Mouse (Mus musculus): ENCODE results near the gene Ggt5. TPM values are rescaled to one million over a fixed set of nuclear protein-coding genes. Genes with fewer than 3 reads are reported as not detected.
A peak's percentile ranks its signal among the peaks of the same experiment; 100 is the strongest.
"Not testable (repeated sequence)": the region's sequence is repeated elsewhere in the genome, so short reads cannot be mapped to it uniquely, and the experiment has no call there.

Ggt5 gene
- polyA plus RNA-seq, 1 experiment from 2014 or later, result 2.5 TPM

DNA sequence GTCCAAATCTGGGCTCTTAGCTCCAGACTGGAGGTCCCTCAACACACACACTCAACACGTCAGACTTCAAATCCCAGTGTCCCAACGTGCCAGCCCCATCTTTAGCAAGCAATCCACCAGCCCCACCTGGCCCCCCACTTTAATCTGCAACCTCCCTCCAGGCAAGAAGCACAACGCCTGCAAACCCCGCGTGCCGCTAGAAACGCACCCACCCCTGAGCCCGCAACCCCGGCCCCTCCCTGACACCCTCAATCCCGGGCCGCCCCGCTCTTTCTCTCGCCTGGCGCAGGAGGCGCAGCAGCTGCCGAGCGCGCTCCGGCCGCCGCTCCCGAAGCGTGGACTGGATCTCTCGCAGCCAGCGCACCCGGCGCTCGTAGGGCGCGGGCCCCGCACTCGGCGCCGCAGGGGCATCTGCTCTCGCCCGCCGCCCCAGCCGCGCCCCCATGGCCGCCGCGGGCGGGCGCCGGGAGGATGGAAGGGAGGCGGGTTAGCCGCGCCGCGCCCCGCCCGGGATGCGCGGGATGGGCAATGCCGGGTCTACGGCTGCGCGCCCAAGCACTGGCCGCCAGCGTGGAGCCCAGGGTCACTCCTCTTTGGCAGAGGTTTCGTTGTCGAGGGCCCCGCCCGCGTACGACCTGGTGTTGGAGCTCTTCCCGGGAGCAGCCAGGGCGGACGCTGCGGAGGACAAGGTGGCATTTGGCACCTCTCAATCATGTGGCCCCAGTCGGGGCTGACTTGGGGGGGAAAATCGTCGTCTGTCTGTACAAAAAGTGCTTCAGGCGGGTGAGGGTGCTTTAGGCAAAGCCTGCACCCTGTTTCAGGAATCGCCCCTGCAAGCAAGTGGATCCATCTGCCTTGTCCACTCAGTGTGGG is 29.2 kb upstream of the Ggt5 start, which contains the start of gene Lrrc75b:
TSS of gene Lrrc75b (minus strand) at position 655 of the 873 bp plus-strand sequence.
- peak within 1 kb of the TSS; percentile 97 for H3K4me2 ChIP-seq (replicated peaks)
- H3K36me3 ChIP-seq, result no peaks in the 10 kb centered on the region
- peak; percentile 38 for ATAC-seq (replicated peaks)
- no peaks in the 10 kb centered on the region for H3K9me3 ChIP-seq
- peaks cover 49% of the 10 kb centered on the region for H3K4me1 ChIP-seq
- H3K27ac ChIP-seq (replicated peaks), result peak within 1 kb of the TSS; percentile 91
- no peaks in the 10 kb centered on the region for H3K27me3 ChIP-seq
- peak within 1 kb of the TSS; percentile 80 for H3K4me3 ChIP-seq
- under 1% methylated on average over 70 of the region's 75 CpGs for WGBS
- peak within 1 kb of the TSS; percentile 94 for H3K9ac ChIP-seq (replicated peaks)

DNA sequence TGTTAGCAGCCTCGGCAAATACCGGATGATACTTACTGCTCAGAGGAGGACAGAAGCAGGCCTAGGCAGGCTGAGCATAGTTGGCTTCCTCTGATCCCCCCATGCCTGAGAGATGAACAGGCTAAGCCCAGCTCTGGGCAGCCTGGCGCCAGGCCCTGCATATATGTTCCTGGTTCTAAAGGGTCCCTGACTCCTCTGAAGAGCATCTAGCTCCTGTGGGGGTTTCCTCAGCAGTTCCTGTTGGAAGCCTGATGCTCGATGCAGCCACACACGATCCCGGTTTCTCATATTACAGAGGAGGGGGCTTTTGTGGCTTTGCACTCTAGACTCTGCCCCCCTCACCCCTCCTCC is 28.6 kb upstream of the Ggt5 start:
- H3K4me3 ChIP-seq, result peak overlapping the region; percentile 80
- 17% methylated on average over 6 of the region's 6 CpGs for WGBS
- ATAC-seq (replicated peaks), result peak; percentile 20
- H3K4me2 ChIP-seq (replicated peaks), result peak overlapping the region; percentile 97
- H3K9me3 ChIP-seq, result no peaks in the 10 kb centered on the region
- H3K27ac ChIP-seq (replicated peaks), result peak overlapping the region; percentile 91
- H3K9ac ChIP-seq (replicated peaks), result peak overlapping the region; percentile 94
- H3K27me3 ChIP-seq, result no peaks in the 10 kb centered on the region
- H3K4me1 ChIP-seq, result peaks cover 49% of the 10 kb centered on the region
- H3K36me3 ChIP-seq, result no peaks in the 10 kb centered on the region

DNA sequence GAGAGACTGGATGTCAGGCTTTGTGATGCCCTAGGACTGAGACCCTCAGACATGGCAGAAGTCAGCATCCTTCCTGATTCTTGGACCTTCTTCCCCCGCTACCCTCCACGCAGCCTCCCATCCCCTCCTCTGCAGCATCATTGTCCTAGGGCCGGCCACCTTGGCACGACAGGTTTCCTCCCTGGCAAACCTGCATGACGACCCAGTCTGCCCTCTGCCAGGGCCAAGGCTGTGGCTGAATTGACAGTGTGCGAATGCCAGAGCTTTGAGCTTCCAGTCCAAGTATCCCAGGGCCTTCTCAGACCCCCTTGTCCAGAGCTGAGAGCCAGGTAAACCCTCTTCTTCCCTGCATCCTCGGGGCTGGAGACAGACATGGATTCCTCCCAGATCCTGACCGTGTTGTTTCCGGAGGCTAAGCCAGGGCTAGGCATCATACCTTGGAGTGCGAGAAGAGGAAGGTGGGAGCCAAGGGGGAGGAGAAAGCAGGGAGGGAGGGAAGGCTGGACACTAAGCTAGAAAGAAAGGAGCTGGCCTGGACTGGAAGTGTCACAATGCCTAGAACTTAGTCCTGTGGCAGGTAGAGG is 28.0 kb upstream of the Ggt5 start, which contains the start of gene Ggt1:
TSS of gene Ggt1 (plus strand) at position 534 of the 584 bp plus-strand sequence.
- H3K4me3 ChIP-seq, result peak within 1 kb of the TSS; percentile 80
- H3K27ac ChIP-seq (replicated peaks), result peak within 1 kb of the TSS; percentile 91
- peaks cover 43% of the 10 kb centered on the region for H3K4me1 ChIP-seq
- H3K36me3 ChIP-seq, result no peaks in the 10 kb centered on the region
- WGBS, result 54% methylated on average over 10 of the region's 10 CpGs
- H3K9me3 ChIP-seq, result no peaks in the 10 kb centered on the region
- H3K4me2 ChIP-seq (replicated peaks), result peak within 1 kb of the TSS; percentile 97
- H3K9ac ChIP-seq (replicated peaks), result peak within 1 kb of the TSS; percentile 94
- no peaks in the 10 kb centered on the region for H3K27me3 ChIP-seq
- ATAC-seq (replicated peaks), result no peak

DNA sequence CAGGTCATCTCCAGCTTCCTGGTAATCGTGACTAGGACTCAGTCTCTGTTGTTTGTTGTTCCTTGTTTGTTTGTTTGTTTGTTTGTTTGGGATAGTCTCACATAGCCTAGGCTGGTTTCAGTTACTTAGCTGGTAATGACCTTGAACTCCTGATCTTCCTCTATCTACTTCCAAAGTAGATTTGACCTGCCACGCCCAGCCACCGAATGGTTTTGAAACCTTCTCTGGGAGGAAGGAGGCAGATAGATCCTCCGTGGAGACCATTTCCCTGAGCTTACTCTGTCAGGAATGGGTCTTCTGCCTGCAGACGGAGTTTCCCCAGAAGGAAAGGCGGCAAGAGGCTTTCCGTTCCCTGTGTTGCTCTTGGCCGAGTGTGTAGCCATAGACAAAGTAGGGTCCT is 26.5 kb upstream of the Ggt5 start:
- Histone ChIP-seq H3K4me1 (peaks cover 29% of the 10 kb centered on the region), H3K27me3 (no peaks in the 10 kb centered on the region), H3K9ac (replicated peaks) (no peak overlapping the region), H3K4me3 (no peak overlapping the region), H3K36me3 (no peaks in the 10 kb centered on the region), H3K27ac (replicated peaks) (no peak overlapping the region), H3K9me3 (no peaks in the 10 kb centered on the region), H3K4me2 (replicated peaks) (no peak overlapping the region)
- WGBS, result 88% methylated on average over 8 of the region's 8 CpGs
- no peak for ATAC-seq (replicated peaks)

DNA sequence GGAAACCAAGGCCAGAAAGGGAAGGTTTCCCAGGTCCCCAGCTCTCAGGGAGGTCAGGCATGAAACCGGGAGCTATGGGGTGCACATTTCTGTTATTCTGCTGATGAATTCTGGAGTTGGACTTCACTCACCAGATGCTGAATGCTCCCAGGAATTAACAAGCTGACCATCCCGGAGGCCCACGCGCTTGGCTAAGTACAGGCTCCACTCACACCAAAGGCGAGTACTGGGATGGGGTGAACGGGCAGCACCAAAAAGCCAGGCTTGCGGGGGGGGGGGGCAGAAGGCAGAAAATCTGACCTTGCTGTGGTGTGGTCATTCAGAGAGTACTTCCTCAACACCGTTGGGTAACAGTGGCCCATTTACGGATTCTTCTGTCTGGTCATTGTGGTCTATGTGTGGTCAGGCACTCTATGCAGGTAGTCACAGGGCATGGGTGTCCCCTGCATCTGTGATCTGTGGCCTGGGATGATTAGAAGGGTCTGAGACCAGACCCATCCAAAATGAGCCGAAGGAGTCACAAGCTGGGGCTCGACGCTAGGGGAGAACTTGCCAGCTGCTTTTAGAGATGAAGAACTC is 24.4 kb upstream of the Ggt5 start:
- no peak overlapping the region for H3K9ac ChIP-seq (replicated peaks)
- H3K4me2 ChIP-seq (replicated peaks), result no peak overlapping the region
- 88% methylated on average over 12 of the region's 12 CpGs for WGBS
- peaks cover 11% of the 10 kb centered on the region for H3K4me1 ChIP-seq
- H3K27ac ChIP-seq (replicated peaks), result no peak overlapping the region
- H3K4me3 ChIP-seq, result no peak overlapping the region
- H3K27me3 ChIP-seq, result 0 out of 2 replicates have a peak, but pooled peaks cover 3% of the 10 kb centered on the region
- no peaks in the 10 kb centered on the region for H3K9me3 ChIP-seq
- H3K36me3 ChIP-seq, result no peaks in the 10 kb centered on the region
- no peak for ATAC-seq (replicated peaks)

DNA sequence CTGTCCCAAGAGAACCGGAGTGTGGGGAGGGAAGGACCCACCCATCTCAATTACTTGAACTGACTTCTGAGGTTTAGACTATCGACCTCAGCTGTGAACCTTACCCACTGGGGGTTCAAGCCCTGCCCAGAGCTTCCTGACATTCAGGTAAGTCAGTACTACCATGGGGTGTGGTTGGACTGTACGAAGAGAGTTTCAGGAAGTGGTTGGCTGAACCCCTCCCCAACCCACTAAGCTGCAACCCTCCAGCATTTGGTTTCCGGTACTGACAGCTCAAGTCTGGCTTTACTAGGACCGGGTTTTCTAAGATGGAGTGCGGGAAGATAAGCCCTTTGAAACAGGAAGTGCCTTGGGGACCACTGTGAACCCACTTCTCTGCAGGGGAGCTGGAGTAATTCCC is 23.7 kb upstream of the Ggt5 start:
- no peak for ATAC-seq (replicated peaks)
- WGBS, result 71% methylated on average over 6 of the region's 6 CpGs

DNA sequence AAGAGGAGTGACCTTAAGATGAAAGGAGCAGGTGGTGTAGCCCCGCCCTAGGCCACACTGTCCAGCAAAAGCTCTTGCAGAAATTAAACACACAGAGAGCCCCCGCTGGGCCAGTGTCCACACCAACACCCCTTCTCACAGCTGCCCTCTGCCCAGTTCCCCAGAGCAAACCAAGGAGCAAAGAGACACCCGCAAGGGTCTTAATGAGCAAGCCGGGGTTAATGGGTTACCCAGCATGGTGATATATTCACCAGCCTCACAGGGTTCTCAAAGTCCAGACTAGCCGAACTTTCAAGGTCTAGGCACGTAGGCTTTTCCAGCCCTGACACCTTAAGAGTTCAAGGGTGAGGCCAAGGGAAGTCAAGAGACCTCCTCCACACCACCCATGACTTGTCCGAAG is 23.2 kb upstream of the Ggt5 start:
- Histone ChIP-seq H3K4me1 (0 out of 2 replicates have a peak, but pooled peaks cover 2% of the 10 kb centered on the region), H3K9me3 (no peaks in the 10 kb centered on the region), H3K9ac (replicated peaks) (no peak overlapping the region), H3K27ac (replicated peaks) (no peak overlapping the region), H3K4me3 (no peak overlapping the region), H3K36me3 (no peaks in the 10 kb centered on the region), H3K4me2 (replicated peaks) (no peak overlapping the region), H3K27me3 (0 out of 2 replicates have a peak, but pooled peaks cover 3% of the 10 kb centered on the region)
- WGBS, result 81% methylated on average over 7 of the region's 7 CpGs
- ATAC-seq (replicated peaks), result no peak

More for the DNA sequence above, 23.7 kb upstream of the Ggt5 start:
- Histone ChIP-seq H3K36me3 (no peaks in the 10 kb centered on the region), H3K4me2 (replicated peaks) (no peak overlapping the region), H3K4me1 (peaks cover 7% of the 10 kb centered on the region), H3K9me3 (no peaks in the 10 kb centered on the region), H3K27me3 (0 out of 2 replicates have a peak, but pooled peaks cover 3% of the 10 kb centered on the region), H3K27ac (replicated peaks) (no peak overlapping the region), H3K9ac (replicated peaks) (no peak overlapping the region), H3K4me3 (no peak overlapping the region)

DNA sequence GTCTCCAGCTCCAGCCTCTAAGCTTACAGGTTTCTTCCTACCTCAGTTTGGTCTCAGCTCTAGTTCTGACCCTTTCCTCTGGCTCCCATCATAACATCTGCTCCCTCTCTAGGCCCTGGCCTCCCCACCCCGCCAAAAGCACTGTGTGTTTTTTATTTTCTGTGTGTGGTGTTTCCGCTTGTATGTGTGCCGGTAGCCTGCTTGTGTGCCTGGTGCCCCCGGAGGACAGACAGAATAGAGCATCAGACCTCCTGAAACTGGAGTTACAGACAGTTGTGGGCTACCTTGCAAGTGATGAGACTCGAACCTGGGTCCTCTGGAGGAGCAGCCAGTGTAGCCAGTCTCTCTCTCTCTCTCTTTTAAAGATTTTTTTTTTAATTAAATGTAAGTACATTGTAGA is 22.8 kb upstream of the Ggt5 start:
- no peak for ATAC-seq (replicated peaks)
- Histone ChIP-seq H3K36me3 (no peaks in the 10 kb centered on the region), H3K4me3 (no peak overlapping the region), H3K27me3 (0 out of 2 replicates have a peak, but pooled peaks cover 3% of the 10 kb centered on the region), H3K4me1 (no peaks in the 10 kb centered on the region), H3K9me3 (no peaks in the 10 kb centered on the region), H3K27ac (replicated peaks) (no peak overlapping the region), H3K9ac (replicated peaks) (no peak overlapping the region), H3K4me2 (replicated peaks) (no peak overlapping the region)
- 82% methylated on average over 5 of the region's 5 CpGs for WGBS

DNA sequence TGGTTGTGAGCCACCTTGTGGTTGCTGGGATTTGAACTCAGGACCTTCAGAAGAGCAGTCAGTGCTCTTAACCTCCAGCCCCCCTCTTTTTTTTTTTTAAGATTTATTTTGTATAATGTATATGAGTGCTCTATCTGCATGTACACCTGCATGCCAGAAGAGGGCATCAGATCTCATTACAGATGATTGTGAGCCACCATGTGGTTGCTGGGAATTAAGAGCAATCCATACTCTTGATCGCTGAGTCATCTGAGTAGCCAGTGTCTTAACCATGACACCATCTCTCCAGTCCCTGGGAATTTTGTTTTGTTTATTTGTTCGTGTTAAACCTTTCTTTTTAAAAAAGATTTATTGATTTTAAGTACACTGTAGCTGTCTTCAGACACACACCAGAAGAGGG is 22.4 kb upstream of the Ggt5 start:
- not testable (repeated sequence) for H3K36me3 ChIP-seq; H3K9me3 ChIP-seq; H3K9ac ChIP-seq (replicated peaks); H3K4me2 ChIP-seq (replicated peaks); H3K4me1 ChIP-seq; ATAC-seq (replicated peaks); H3K27ac ChIP-seq (replicated peaks); H3K27me3 ChIP-seq; H3K4me3 ChIP-seq
- WGBS, result 86% methylated on average over 2 of the region's 2 CpGs

DNA sequence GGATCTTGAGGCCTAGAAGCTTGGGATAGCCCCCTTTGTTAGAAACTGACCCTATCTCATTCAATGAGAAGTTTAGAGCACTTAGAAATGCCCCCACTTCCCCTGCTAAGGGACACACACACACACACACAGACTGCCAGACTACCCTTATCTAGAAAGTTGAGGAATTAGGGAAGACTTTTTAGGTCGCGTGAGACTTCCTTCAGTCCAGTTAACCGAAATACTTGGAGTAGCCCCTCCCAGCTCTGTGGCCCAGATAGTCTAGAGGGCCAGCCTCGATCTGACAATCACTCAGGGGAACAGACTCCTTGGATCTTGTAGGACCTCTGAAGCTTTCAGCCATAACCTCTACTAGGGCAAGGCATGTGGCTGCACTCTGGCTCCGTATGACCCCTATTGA is 21.1 kb upstream of the Ggt5 start:
- 43% methylated on average over 5 of the region's 5 CpGs for whole genome bisulfite sequencing
- Histone ChIP-seq H3K4me2 (replicated peaks) (no peak overlapping the region), H3K27ac (replicated peaks) (no peak overlapping the region), H3K4me3 (no peak overlapping the region), H3K9me3 (no peaks in the 10 kb centered on the region), H3K9ac (replicated peaks) (no peak overlapping the region), H3K4me1 (no peaks in the 10 kb centered on the region), H3K36me3 (no peaks in the 10 kb centered on the region), H3K27me3 (0 out of 2 replicates have a peak, but pooled peaks cover 3% of the 10 kb centered on the region)
- no peak for ATAC-seq (replicated peaks)

DNA sequence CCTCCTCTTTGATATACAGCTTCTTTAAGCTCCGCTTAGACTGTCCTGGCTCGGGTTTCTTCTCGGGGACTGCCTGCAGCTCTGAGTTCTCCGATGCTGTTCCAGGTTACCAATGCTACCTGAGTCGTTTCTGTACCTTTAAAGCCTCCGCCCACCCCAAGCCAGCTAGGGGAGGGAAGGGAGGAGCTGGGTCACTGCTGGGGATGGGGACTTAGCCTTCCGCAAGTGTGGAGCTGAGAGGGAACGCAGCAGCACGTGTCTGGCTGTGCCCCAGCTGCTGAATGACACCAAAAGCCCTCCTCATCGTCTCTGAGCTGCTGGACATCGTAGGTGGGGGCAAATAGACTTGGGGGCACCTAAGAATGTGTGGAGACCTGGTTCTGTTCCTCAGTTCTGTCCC is 20.7 kb upstream of the Ggt5 start:
- 8% methylated on average over 11 of the region's 11 CpGs for WGBS
- H3K9me3 ChIP-seq, result no peaks in the 10 kb centered on the region
- H3K4me1 ChIP-seq, result no peaks in the 10 kb centered on the region
- H3K27me3 ChIP-seq, result 0 out of 2 replicates have a peak, but pooled peaks cover 3% of the 10 kb centered on the region
- no peaks in the 10 kb centered on the region for H3K36me3 ChIP-seq
- no peak for ATAC-seq (replicated peaks)
- no peak overlapping the region for H3K9ac ChIP-seq (replicated peaks)
- H3K4me3 ChIP-seq, result no peak overlapping the region
- no peak overlapping the region for H3K4me2 ChIP-seq (replicated peaks)
- H3K27ac ChIP-seq (replicated peaks), result no peak overlapping the region

DNA sequence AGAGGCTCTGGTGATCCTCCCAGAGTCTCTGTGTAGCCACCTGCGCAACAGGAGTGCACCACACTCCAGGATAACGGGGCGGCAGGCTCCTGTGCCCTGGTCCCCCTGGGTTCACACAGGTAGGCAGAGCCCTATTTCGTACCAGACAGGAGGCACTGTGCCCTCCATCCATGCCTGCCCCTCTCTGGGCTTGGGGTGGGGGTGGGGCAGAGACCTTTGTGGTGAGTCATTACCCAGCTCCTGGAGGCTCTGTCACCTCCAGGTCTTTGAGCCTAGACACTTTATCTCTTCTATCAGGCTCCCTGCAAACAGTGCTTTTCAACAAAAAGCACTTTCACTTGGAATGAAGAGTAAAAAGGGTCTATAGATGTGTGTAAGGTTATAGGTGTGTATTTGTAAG is 20.3 kb upstream of the Ggt5 start:
- H3K4me1 ChIP-seq, result no peaks in the 10 kb centered on the region
- no peak overlapping the region for H3K4me3 ChIP-seq
- H3K27me3 ChIP-seq, result 0 out of 2 replicates have a peak, but pooled peaks cover 3% of the 10 kb centered on the region
- no peak overlapping the region for H3K4me2 ChIP-seq (replicated peaks)
- no peaks in the 10 kb centered on the region for H3K9me3 ChIP-seq
- H3K9ac ChIP-seq (replicated peaks), result no peak overlapping the region
- WGBS, result 16% methylated on average over 4 of the region's 4 CpGs
- ATAC-seq (replicated peaks), result no peak
- no peak overlapping the region for H3K27ac ChIP-seq (replicated peaks)
- H3K36me3 ChIP-seq, result no peaks in the 10 kb centered on the region

All from forebrain, embryonic 15.5 days (tissue).